Mouse (Mus musculus) lung, embryonic 16.5 days (tissue): Measurements from ENCODE around the gene Slc47a2. TPM values are rescaled to one million over a fixed set of nuclear protein-coding genes. Genes with fewer than 3 reads are reported as not detected.

Source experiments
- ATAC-seq: fragments of 200-750 bp; cut with Nextera tagmentation; 2 replicates; pipeline ENCODE4 v1.8.0; 2017; ENCODE audit warnings: low read depth, mild to moderate bottlenecking, moderate library complexity
- H3K27ac ChIP-seq: fragments of 300-500 bp; sonication (generic); 2 replicates; pipeline ENCODE4 v1.5.1; 2014; ENCODE audit warnings: mild to moderate bottlenecking, control low read depth, low read length
- H3K27me3 ChIP-seq: fragments of 300-500 bp; sonication (generic); 2 replicates; pipeline ENCODE4 v1.6.1; 2014; ENCODE audit warnings: low read depth, low read length, mixed read lengths; ENCODE audit not compliant: control insufficient read depth, insufficient read depth
- H3K36me3 ChIP-seq: fragments of 300-500 bp; sonication (generic); 2 replicates; pipeline ENCODE4 v1.6.1; 2014; ENCODE audit warnings: low read length; ENCODE audit not compliant: control insufficient read depth, insufficient read depth
- H3K4me1 ChIP-seq: fragments of 300-500 bp; sonication (generic); replicated peaks from 2 replicates; pipeline ENCODE4 v1.6.1; 2014; ENCODE audit warnings: low read length, mixed read lengths; ENCODE audit not compliant: control insufficient read depth, insufficient read depth
- H3K4me2 ChIP-seq: fragments of 300-500 bp; sonication (generic); 2 replicates; pipeline ENCODE4 v1.6.1; 2014; ENCODE audit warnings: low read depth, low read length, control low read depth
- H3K4me3 ChIP-seq: fragments of 300-500 bp; sonication (generic); 2 replicates; pipeline ENCODE4 v1.5.1; 2014; ENCODE audit warnings: mild to moderate bottlenecking, low read length, control low read depth
- H3K9ac ChIP-seq: fragments of 300-500 bp; sonication (generic); 2 replicates; pipeline ENCODE4 v1.6.1; 2014; ENCODE audit warnings: low read length, control low read depth
- H3K9me3 ChIP-seq: fragments of 300-500 bp; sonication (generic); 2 replicates; pipeline ENCODE4 v1.6.1; 2016; ENCODE audit warnings: low read length; ENCODE audit not compliant: control insufficient read depth
- WGBS: fragments of 180-500 bp; shearing (Covaris S2); extraction: QIAGEN DNeasy Blood & Tissue Kit; methylation state at CpG from one replicate; pipeline ENCODE4 v1.1.7; 2014; 5-methylcytosine and 5-hydroxymethylcytosine counted together
- polyA plus RNA-seq: library from polyadenylated mRNA; unstranded; fragments of >200 nt; fragmentation: Nextera tagmentation; extraction: Ambion mirVana; gene quantifications from 2 replicates; pipeline ENCODE4 v1.2.1, GENCODE M21; 2015

Slc47a2 gene
- polyA plus RNA-seq, 1 experiment from 2014 or later = 0.26 TPM

DNA sequence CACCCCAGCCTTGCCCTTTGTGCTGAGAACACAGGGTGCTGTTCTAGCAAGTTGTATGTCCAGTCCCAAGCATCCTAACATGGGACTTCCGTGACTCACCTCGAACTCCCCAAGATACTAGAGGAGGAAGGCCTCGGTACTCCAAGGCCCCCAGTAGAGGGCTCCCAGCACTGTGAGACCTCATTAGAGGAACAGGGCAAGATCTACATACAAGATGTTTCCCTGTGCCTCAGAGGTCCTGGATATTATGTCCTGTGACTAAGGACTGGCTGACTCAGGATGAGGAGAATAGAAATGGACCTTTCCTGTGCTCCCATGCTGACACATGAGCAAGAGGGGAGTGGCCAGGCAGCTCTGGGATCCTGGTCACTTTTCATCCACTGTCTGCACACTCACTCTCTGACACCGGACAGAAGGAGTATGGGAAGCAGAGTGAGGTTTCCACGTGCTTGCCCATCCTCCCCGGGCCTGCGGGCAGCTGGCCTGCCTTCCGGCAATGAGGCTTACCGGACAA is 9.5 kb upstream of the Slc47a2 start:
- H3K4me3 ChIP-seq = no peak overlapping the region
- no peak overlapping the region for H3K4me2 ChIP-seq
- H3K4me1 ChIP-seq = peaks cover 8% of the 10 kb centered on the region; the same call in 1 of the 2 replicates
- 59% methylated on average over 9 of the region's 9 CpGs for WGBS
- H3K9me3 ChIP-seq = no peaks in the 10 kb centered on the region
- H3K9ac ChIP-seq = no peak overlapping the region
- ATAC-seq = peak; percentile 64; the same call in 1 of the 2 replicates
- peaks cover 8% of the 10 kb centered on the region; the same call in 1 of the 2 replicates for H3K27me3 ChIP-seq
- no peak overlapping the region for H3K27ac ChIP-seq
- H3K36me3 ChIP-seq = no peaks in the 10 kb centered on the region

DNA sequence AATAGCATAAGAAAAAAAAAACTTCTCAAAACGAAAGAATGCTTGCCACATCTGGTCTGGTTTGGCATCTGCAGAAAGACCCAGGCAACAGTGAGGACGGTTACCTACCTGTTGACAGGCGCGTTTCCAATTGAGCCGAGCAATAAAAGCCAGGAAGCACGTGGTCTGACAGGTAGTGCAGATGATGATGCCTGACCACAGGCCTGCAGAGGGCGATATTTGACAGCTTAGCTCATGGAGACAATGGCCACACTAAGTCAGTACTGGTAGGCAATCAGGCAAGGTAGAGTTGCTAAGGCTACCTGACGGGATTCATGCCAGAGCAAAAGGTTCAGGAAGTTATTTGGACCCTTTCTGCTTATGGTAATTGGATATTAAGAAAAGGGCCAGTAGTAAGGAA is 6.7 kb upstream of the Slc47a2 start:
- WGBS = 5% methylated on average over 8 of the region's 8 CpGs
- H3K9ac ChIP-seq = no peak overlapping the region
- H3K4me2 ChIP-seq = no peak overlapping the region
- H3K4me3 ChIP-seq = no peak overlapping the region
- no peaks in the 10 kb centered on the region for H3K36me3 ChIP-seq
- H3K27ac ChIP-seq = no peak overlapping the region
- no peaks in the 10 kb centered on the region for H3K9me3 ChIP-seq
- peak; percentile 70; the same call in 1 of the 2 replicates for ATAC-seq
- H3K4me1 ChIP-seq = no peaks in the 10 kb centered on the region
- H3K27me3 ChIP-seq = peaks cover 13% of the 10 kb centered on the region

- H3K27me3 ChIP-seq = peaks cover 29% of the 10 kb centered on the region
- 62% methylated on average over 8 of the region's 8 CpGs for WGBS
- no peak for ATAC-seq
Measured at GRCm38 (mm10) chr11:61346133-61346532, 3.5 kb upstream of the Slc47a2 start.

GRCm38 (mm10) chr11:61341971-61342370 is 689 bp downstream of the Slc47a2 start:
- no peak for ATAC-seq
- Histone ChIP-seq H3K27me3 (peaks cover 21% of the 10 kb centered on the region), H3K4me3 (peak overlapping the region; percentile 36), H3K9ac (no peak overlapping the region), H3K4me2 (peak overlapping the region; percentile 61), H3K9me3 (no peaks in the 10 kb centered on the region), H3K27ac (no peak overlapping the region), H3K36me3 (no peaks in the 10 kb centered on the region), H3K4me1 (no peaks in the 10 kb centered on the region)
- 17% methylated on average over 10 of the region's 10 CpGs for WGBS

More at GRCm38 (mm10) chr11:61346133-61346532, 3.5 kb upstream of the Slc47a2 start:
- Histone ChIP-seq H3K9ac (no peak overlapping the region), H3K9me3 (no peaks in the 10 kb centered on the region), H3K4me2 (no peak overlapping the region), H3K27ac (no peak overlapping the region), H3K36me3 (no peaks in the 10 kb centered on the region), H3K4me1 (no peaks in the 10 kb centered on the region), H3K4me3 (no peak overlapping the region)

DNA sequence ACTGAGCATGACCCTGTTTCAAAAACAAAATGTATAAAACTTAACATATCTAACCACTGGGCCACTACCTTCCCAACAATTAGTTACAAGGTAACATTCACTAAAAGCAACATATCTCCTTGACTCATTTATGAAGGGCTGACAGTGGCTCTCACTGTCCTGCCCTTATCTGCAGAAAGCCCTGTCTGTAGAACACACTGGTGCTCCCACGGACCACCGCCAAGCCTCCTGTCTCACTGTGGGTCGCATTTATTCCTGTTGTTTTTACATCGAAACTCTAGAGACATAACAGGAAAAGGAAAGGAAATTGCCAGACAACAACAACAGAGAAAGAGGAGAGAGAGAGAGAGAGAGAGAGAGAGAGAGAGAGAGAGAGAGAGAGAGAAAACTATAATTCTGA is 1.4 kb downstream of the Slc47a2 start:
- H3K4me3 ChIP-seq = no peak overlapping the region
- H3K9me3 ChIP-seq = no peaks in the 10 kb centered on the region
- ATAC-seq = no peak
- H3K4me2 ChIP-seq = no peak overlapping the region
- no peaks in the 10 kb centered on the region for H3K4me1 ChIP-seq
- no peaks in the 10 kb centered on the region for H3K36me3 ChIP-seq
- 70% methylated on average over 4 of the region's 4 CpGs for WGBS
- peaks cover 21% of the 10 kb centered on the region for H3K27me3 ChIP-seq
- no peak overlapping the region for H3K9ac ChIP-seq
- no peak overlapping the region for H3K27ac ChIP-seq

GRCm38 (mm10) chr11:61340374-61340773 is 2.3 kb downstream of the Slc47a2 start:
- WGBS = 88% methylated on average over 4 of the region's 4 CpGs
- H3K27me3 ChIP-seq = peaks cover 16% of the 10 kb centered on the region

GRCm38 (mm10) chr11:61337586-61337985 is 5.1 kb downstream of the Slc47a2 start:
- no peak overlapping the region for H3K4me2 ChIP-seq
- H3K27ac ChIP-seq = no peak overlapping the region
- 65% methylated on average over 10 of the region's 10 CpGs for WGBS
- no peak overlapping the region for H3K9ac ChIP-seq
- no peaks in the 10 kb centered on the region for H3K36me3 ChIP-seq
- no peaks in the 10 kb centered on the region for H3K4me1 ChIP-seq
- peaks cover 10% of the 10 kb centered on the region for H3K27me3 ChIP-seq
- ATAC-seq = no peak
- no peaks in the 10 kb centered on the region for H3K9me3 ChIP-seq
- no peak overlapping the region for H3K4me3 ChIP-seq

More at GRCm38 (mm10) chr11:61340374-61340773, 2.3 kb downstream of the Slc47a2 start:
- Histone ChIP-seq H3K4me1 (no peaks in the 10 kb centered on the region), H3K9me3 (no peaks in the 10 kb centered on the region), H3K27ac (no peak overlapping the region), H3K4me3 (no peak overlapping the region), H3K4me2 (no peak overlapping the region), H3K36me3 (no peaks in the 10 kb centered on the region), H3K9ac (no peak overlapping the region)
- ATAC-seq = no peak

- H3K4me2 ChIP-seq = no peak overlapping the region
- H3K36me3 ChIP-seq = no peaks in the 10 kb centered on the region
- no peaks in the 10 kb centered on the region; the same call in 1 of the 2 replicates for H3K4me1 ChIP-seq
- H3K9ac ChIP-seq = no peak overlapping the region
- no peak overlapping the region for H3K4me3 ChIP-seq
- WGBS = 57% methylated on average over 10 of the region's 10 CpGs
- no peaks in the 10 kb centered on the region for H3K27me3 ChIP-seq
- no peak overlapping the region for H3K27ac ChIP-seq
- no peaks in the 10 kb centered on the region for H3K9me3 ChIP-seq
- ATAC-seq = no peak
Measured at GRCm38 (mm10) chr11:61320904-61321687, 21.6 kb downstream of the Slc47a2 start.

GRCm38 (mm10) chr11:61319923-61320567 is 22.6 kb downstream of the Slc47a2 start:
- peak; percentile 36; the same call in 1 of the 2 replicates for ATAC-seq
- no peaks in the 10 kb centered on the region; the same call in 1 of the 2 replicates for H3K4me1 ChIP-seq
- 49% methylated on average over 3 of the region's 3 CpGs for WGBS
- H3K36me3 ChIP-seq = no peaks in the 10 kb centered on the region
- H3K9me3 ChIP-seq = no peaks in the 10 kb centered on the region
- H3K27me3 ChIP-seq = no peaks in the 10 kb centered on the region
- H3K4me3 ChIP-seq = no peak overlapping the region
- H3K9ac ChIP-seq = no peak overlapping the region
- no peak overlapping the region for H3K4me2 ChIP-seq
- H3K27ac ChIP-seq = no peak overlapping the region
